Mouse (Mus musculus) fibroblast of lung, adult 2 months (primary cell): ENCODE measurements around the gene Tmem139.

Source experiments
- DNase-seq: peaks from one replicate; pipeline ENCODE4 v3.0.0-alpha.2; 2011; ENCODE audit warnings: low read depth

Gene Tmem139

DNA sequence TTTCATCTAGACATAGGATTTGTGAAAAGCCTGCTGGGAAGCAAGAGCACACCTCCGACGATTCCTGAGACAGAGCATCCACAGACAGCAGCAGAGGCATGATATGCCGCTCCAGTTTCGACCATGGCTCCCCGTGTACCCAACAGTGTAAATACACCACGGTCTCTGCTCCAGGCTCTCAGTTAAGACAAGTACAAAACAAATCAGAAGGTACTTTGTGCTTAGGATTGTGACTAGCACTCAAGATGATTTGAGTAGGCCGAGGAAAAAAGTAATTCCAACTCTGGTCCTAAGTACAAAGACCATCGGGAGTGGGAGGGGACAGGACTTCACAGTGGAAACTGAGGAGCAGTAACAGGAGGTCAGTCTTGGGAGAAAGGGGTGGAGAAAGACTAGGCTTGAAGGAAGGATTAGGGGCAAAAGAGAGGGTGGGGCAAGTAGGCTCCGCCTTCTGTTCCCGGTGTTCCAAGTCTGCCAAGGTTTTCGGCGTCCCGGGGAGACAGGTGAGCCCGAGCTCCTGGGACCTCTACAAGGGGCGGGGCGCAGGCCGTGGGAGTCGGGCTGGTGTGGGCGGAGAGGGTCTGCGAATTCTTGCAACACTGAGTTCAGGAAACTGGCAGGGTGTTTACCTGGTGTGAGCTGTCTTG is at the start of gene Tmem139:
Gene Tmem139, plus strand, starts transcription at position 447 of the 647 bp plus-strand sequence.
- DNase-seq: no peak

DNA sequence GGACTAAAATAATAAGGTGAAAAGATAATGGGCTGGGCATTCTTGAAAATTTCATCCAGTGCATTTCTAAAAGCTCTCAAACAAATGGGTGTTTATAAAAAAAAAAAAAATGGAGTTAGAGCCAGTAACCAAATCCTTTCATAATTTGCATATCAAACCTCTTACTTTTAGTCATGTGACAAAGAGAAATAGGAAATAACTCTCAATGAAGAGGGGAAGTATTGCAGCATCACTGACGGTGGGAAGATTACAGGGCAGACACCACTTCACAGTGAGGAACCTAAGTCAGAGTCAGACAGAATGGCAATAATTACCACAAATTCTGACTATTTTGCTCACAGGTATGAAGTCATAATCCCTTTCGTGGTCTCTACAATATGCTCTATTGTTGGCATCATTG is 46.7 kb upstream of the Tmem139 start, which contains the start of gene Tas2r144:
Gene Tas2r144, plus strand, starts transcription at position 301 of the 400 bp plus-strand sequence.
- DNase-seq: no peak

DNA sequence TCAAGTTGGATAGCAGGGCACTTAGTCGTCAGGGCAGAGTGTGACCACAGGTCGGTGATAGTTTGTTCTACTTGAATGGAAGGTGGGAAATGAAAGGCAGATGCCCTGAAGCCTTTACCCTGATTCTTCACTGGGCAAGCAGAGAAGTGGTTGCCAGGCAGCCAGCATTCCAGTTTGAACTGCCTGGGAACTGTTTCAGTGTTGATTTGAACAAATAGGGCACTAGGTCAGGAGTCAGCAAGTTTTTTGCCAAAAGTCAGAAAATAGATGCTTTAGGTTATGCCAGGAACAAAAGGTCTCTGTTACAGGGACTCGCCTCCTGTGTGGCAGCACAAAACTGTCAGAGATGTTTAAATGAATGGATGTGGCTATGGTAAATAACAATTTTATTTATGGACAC is 39.5 kb upstream of the Tmem139 start:
- DNase-seq: no peak

DNA sequence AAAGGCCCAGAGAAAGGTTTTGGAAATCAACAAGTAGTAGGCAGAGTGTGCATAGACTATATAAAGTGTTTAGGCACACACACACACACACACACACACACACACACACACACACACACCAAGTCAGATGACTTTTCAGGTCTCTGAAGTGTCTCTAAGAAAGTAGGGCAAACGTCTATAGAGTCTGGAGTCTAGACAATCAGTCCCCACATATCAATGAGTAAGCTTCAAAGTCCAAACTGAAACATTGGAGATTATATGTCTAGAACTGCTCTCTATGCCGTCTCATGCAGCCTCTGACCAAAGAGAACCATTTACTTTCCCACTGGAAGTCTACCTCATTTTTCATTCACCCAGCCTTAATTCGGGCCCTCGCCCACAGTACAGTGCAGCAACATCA is 36.7 kb upstream of the Tmem139 start:
- no peak for DNase-seq

DNA sequence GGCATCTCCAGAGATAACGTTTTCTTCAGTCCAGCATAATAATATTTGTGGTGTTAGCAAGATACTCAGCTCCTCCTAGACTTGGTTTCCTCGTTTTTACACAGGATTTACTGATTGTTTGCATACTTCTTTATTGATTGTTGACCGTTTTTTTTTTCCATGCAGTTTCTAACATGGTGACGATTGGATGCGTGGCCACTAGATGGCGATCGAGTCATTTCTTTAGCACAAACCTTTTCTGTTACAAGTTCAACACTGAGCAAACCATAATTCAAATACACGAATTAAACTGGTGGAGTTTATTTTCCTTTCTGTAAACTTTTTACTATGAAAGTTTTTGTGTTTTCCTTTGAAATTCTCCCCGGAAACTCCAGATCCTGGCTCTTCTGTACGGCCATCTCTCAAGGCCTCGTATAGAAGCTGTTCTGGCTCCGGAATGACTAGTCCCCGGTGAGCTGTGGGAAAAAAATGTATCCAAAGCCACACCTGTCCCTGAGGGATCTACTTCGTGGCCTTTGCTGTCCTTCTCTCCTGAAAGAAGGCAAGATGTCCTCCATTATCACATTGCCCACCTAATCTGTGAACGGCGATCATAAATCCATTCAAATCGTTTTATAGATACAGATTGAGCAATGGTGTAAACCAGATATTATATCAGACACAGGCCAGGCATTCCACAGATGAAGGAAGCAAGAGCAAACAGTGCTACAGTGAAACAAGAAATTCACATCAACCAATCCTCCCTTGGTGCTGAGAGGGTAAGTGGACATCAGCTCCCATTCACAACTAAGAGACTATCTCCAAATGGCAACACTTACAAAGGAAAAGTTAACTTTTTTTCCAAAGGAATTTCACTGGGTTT is 34.3 kb upstream of the Tmem139 start:
- peak; percentile 37 for DNase-seq

DNA sequence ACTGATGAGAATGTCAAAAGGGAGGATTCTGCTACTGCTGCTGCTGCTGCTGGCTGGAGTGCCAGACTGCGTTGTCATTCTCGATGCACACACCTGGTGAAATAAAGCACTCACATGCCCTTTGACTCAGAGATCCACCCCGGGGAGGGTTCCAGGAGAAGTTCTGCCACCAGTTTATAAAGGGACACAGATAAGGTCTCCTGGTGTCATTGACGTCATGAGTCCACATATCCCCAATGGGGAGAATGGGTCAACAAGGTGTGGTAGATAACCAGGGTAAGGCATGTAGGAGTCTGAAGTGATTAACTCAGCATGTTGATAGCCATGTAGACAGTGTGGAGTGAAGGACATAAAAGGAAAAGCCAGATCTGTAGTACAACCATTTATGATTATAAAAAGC is 32.2 kb upstream of the Tmem139 start:
- DNase-seq: no peak

DNA sequence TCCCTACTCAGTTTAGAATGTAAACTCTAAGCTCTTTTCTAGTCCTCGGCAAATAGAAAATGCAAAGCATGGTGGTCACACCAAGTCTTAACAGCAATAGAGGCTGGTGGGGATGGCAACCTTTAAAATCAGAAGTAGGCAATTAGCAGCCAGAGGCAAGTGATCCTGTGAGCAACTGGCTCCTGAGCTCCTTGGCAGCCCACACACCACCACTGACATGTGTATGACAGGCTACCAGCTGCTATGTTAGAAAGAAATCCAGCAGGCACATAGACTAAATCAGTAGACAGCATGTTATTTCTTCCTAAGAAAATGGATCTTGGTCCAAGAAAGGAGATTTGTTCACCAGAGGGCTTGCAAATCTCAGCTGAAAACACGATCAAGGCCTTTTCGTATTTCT is 30.6 kb upstream of the Tmem139 start:
- no peak for DNase-seq

DNA sequence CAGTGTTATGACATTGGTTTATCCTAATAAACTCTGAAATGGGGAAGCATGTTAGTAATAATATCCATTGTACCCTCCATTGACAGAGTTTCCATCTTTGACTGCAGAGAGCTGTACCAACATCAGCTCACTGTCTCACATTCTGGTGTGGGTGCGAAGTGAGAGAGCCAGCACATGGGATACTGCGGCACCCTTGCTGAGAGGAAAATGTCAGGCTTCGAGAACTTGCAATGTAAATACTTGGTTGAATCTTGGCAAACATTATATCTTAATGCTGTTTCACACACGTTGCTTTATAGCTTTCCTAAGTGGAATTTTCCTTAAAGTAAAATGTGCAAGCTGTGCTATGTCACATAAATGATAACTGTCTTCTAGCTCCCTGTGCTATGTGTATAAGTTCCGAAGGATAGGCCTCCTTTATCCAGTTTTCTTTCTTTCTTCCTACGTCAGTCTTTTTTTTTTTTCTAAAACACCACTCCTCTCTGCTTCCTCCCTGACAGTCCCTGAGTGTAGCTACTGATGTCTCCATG is 24.4 kb upstream of the Tmem139 start:
- DNase-seq: no peak

DNA sequence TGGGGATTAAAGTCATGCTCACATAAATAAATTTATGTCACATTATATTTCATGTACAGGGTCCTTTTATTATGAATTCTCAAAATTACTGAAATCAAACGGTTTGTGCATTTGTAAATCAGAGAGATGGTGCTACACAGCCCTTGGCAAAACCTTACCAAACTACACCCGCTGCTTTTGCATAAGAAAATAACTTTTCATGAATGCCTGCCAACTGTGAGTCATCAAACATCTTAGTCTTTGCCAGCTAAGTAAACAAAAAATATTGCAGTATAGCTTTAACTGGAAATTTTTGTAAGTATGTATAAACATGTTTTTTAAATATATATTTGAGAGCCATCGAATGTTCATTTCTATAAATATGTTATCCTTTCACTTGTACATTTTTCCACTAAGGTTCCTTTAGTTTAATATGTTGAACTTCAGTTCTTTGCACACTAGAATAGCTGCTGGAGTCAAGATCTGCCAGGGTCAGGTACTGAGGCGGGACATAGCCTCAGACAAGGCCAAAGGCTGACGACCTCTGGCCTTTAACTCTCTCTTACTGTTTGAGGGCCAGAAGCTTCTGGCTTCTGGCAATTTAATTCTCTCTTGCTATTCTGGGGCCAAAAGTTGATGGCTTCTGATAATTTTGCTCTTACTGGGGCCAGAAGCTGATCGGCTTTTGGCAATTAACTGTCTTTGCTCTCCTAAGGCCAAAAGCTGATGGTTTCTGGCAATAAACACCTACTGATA is 20.3 kb upstream of the Tmem139 start:
- DNase-seq: peak; percentile 47

DNA sequence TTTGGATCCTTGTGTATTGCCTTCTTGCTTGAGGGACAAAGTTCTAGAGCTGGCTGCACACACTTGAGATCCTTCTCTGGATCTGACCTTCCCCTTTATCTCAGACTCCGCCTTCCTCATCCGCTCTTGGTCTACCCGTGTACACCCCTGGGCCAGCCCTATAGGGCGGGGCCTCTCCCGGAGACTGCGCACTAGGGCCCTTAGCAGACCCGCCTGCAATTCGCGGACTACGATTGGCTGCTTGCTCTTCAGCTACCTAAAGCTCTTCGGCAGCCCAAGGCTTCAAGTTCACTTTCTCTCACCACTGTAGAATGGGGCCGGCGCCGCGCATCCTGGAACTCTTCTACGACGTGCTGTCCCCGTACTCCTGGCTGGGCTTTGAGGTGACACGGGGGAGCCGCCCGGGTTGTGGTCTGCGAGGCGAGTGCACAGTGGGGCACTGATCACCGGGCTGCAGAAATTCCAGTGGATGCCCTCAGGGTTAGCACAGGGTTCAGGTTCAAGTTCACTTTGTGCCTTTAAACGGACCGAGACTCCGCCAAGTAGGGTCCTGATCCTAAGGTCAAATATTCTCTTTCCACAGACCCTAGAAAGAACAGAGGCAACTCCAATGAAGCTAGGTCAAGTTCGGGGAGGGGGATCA is 15.9 kb upstream of the Tmem139 start, which contains the start of gene Gstk1:
Gene Gstk1, plus strand, starts transcription at position 225 of the 643 bp plus-strand sequence.
- DNase-seq: peak; percentile 54

DNA sequence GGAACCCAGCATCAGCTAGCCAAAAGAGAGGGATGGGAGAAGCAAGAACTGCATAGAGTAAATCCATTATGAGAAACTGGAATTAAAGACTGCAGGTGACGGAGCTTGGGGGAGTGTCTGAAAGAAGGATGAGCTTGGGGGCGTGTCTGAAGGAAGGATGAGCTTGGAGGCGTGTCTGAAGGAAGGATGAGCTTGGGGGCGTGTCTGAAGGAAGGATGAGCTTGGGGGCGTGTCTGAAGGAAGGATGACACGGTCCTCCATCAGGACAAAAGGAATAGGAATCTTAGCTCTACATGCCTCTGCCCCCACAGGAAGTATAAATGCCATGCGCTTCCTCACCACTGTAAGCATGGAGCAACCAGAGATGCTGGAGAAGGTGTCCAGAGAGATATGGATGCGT is 14.6 kb upstream of the Tmem139 start:
- DNase-seq: no peak

DNA sequence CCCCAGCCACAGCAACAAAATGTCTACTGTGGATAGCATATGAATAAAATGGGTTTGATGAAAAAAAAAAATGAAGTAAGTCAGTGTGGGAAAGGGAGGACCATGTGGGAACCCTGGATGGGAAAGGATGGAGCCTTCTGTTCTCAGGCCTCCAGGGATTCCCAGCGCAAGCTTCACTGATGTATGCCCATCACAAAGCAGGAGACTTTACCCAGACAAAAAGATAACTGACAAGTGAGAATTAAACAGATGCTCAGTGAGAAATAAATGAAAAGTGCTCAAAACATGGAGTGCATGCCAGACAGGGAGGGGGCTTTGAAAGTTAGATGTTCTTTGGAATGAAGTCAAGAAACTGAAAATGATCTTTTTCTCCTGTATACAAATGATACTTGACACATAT is 13.8 kb upstream of the Tmem139 start:
- DNase-seq: no peak

DNA sequence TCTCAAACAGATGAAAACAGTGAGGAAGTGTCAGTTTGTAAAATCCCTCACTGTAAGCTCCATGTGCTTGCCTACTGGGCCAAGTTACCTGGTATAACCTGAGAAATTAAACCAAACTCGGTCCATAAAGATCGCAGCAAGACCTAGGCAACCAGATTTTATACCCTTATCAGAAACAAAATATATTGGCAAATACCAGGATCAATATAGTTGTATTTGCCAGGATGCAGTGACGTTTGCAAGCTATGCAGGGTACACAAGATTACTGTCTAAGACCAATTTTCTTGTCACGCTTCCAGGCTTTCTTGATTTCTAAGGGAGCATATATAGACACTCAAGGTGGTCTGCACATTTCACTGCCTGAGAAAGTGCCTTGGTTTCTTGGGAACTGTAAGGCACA is 10.0 kb upstream of the Tmem139 start:
- no peak for DNase-seq

DNA sequence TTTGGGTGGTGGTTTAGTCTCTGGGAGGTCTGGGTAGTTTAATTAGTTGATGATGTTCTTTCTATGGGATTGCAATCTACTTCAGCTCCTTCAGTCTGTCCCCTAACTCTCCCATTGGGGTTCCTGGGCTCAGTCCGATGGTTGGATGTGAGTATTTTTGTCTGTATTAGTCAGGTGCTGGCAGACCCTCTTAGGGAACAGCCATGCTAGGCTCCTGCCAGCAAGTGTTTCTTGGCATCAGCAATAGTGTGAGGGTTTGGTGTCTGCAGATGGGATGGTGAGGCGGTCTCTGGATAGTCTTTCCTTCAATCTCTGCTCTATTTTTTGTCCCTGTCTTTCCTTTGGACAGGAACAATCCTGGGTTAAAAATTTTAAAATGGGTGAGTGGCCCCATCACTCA is 8.7 kb upstream of the Tmem139 start:
- no peak for DNase-seq

DNA sequence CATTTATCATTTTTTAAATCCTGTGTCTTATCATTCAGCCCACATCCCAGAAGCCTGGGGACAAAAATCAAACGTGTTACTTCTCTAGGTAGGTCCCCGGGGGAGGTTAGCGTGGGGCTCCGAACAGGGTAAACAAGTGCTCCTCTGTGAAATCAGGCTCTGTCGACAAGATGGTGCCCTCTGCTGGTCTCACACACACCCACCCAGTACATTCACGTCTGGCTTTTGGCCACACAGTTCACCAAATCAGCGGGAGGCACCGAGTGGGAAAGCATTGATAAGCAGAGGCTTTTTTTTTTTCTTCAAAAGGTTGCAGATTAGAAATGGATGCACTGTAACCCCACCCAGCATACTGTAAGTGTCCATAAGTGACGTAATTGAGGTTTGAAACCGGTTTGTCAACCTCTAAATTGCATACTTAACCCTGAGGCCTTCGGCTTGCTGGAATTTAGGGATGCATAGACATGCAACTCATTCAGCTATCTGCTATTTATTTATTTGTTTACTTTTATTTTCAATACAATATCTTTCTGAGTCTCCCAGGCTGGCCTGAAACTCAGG is 4.4 kb upstream of the Tmem139 start:
- peak; percentile 21 for DNase-seq

DNA sequence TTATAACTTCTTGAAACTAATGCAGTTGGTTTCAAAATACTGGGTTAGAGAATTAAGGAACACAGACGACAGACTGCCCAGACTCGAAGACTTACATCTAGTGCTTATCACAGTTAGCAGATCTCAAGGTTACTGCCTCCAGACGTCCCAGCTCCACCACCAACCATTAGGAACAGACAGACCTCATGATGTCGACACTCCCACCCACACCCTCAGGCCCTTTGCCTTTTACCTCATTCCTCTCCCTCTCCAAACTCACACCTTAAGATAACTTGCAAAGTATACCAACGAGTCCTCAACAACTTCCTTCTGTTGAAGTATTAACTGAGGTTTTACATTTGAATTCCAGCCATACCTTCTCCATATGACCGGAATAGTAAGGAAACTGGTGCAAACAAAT is 1.3 kb upstream of the Tmem139 start:
- DNase-seq: no peak

DNA sequence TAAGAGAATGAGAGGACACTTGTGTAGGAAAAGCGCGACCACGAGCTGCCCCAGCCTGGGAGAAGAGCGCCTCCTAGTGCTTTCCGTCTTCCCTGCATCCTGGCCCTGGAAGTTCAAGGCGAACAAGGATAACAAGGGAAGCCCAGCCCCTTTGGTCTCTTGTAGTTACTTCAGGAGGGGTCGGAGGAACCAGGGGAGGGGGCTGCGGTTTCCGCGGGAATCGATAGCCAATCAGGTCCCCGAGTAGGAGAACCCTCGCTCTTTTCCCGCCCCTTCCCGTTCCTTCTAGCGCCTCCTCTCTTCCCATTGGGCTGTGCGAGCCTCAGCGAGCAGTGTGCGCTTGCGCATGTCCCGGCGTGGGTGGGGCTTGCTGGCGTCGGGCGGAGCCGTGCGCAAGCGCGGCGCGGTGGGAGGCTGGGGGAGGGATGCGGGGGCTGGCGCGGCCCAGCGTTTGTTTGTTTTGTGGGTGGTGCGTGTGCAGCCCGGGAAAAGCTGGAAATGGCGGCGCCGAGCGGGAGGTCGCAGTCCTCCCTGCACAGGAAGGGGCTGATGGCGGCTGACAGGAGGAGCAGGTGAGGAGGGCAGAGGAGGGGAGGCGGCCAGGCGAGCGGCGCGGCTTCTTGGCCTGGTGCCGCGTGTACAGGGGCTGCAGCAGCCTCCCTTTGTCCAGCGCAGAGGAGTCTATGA is 3.0 kb downstream of the Tmem139 start, which contains the start of gene Casp2:
Gene Casp2, plus strand, starts transcription at position 360 of the 687 bp plus-strand sequence.
- peak; percentile 98 for DNase-seq

DNA sequence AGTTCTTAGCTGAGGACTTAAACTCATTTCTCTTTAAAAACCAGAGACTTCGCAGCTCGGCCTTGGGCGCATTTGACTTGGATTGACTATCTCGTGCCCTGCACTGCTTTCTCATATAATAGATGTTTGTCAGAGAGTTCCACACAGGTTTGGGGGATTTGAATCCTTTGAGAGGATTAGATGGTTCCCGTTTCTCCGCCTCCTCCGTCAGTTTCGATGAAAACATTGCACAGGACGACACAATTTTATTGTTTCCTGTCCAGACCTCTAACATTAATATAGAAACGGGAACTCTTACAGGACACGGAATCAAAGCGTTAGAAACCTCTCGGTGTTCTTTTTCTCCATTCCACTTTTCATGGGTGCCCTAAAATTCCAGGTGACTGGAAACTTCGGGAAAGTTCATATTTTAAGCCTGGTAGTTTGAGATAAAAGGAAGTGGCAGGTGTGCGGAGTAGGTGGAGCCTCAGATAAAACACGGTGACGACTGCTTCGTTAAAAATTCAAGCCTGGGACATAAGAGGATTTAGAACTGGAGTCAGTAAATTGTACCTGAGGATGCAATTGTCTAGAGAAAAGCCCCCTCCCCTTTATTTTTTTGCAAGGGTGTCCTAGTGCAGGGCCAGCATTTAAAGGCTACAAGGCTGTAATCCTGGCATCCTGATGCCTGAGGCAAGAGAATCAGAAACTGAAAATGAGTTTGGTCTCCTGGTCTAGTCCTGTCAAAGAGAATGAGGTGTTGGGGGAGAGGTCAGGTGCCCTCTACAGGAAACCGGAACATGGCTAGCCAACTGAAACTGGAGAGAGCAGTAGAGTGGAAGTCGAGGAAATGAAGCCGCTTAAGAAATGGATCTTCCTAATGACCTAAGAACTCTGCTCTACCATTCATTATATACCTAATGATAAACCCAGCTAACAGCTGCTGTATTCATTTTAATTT is 3.9 kb downstream of the Tmem139 start:
- no peak for DNase-seq

DNA sequence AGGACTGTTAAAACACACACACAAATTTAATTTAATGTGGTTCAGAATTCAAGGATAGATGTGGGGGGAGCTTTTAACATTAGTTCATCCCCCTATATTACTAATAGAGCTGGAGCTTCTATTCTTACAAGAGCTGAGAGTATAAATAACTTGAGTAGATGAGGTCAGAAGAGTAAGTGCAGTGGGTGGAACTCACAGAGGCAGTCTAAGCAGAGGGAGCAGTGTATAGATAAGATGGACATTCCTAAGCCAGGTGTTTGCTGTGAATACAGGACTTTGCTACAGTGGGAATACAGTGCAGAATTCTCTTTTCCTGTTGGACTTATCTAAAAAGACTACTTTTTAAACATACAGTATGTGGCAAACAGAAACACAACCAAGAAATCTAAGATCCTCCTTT is 9.0 kb downstream of the Tmem139 start:
- DNase-seq: no peak

DNA sequence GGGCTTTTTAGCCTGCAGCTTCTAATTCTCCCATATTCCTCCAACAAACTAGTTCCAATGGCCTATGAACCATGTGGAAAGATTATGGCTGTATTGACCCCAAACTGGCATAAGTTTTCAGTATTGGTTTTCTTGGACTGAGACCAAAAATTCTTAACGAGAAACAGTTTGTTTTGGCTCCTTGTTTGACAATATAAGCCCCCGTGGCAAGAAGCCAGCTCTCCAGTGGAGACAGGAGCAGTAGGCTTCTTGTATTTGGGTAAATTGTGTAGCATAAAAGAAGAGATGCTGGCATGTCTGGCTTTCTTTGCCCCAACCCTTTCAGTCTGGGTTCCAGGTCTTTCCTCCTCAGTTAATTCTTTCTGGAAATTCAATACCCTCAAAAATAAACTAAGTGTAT is 14.4 kb downstream of the Tmem139 start:
- DNase-seq: no peak
